Mouse (Mus musculus) thymus, adult 2 months (tissue): ENCODE data around the gene Cry2.

Experiments used
- CTCF ChIP-seq: fragments of 200-500 bp; IDR thresholded peaks from 2 replicates; pipeline ENCODE4 v1.5.1; 2012; ENCODE audit warnings: mild to moderate bottlenecking, control low read depth, low read length, moderate library complexity, borderline replicate concordance; ENCODE audit not compliant: control insufficient read depth, poor library complexity, insufficient read depth; ENCODE audit errors: extremely low read depth
- POLR2A ChIP-seq: fragments of 200-500 bp; IDR thresholded peaks from 2 replicates; pipeline ENCODE4 v1.6.1; 2012; ENCODE audit warnings: mild to moderate bottlenecking, low read length, control low read depth, moderate library complexity; ENCODE audit not compliant: control insufficient read depth, poor library complexity, insufficient read depth; ENCODE audit errors: extremely low read depth

- TF ChIP-seq POLR2A (no peak), CTCF (no peak)
These were observed 32.7 kb downstream of the Cry2 start, which contains the start of gene Mapk8ip1 for GRCm38 (mm10) chr2:92401091-92401561.
